Mouse (Mus musculus) gastrocnemius, postnatal 25 days (tissue): Measurements from ENCODE around the gene Ccdc34. TPM values are rescaled to one million over a fixed set of nuclear protein-coding genes. Genes with fewer than 3 reads are reported as not detected.

ENCODE experiments used
- DNase-seq: peaks from one replicate; pipeline ENCODE4 v3.0.0; 2022
- total RNA-seq, 2 experiments: library from RNA; stranded (reverse); gene quantifications; 1 replicate in 1 of 2; 2 replicates in 1 of 2; pipeline ENCODE4 v1.2.3; 2021

The Ccdc34 gene
- total RNA-seq, 2 experiments from 2014 or later = 3.4 to 3.9 TPM

DNA sequence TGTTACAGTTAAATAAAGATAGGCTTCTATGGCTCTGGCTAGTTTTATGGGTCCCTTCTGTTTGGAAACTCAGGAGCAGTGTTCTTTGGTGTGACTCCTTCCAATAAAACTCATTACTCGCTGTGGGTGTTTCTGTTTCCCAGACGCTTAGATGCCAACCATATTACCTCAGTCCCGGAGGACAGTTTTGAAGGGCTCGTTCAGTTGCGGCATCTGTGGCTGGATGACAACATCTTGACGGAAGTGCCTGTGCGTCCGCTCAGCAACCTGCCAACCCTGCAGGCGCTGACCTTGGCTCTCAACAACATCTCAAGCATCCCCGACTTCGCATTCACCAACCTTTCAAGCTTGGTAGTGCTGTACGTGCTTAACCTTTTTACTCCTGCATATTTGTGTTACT lies 21.2 kb upstream of the Ccdc34 start:
- DNase-seq = peak; percentile 15

GRCm38 (mm10) chr2:110004668-110005067 lies 12.9 kb upstream of the Ccdc34 start:
- no peak for DNase-seq

- DNase-seq = no peak
Measured at GRCm38 (mm10) chr2:110005164-110005563, 12.5 kb upstream of the Ccdc34 start.

DNA sequence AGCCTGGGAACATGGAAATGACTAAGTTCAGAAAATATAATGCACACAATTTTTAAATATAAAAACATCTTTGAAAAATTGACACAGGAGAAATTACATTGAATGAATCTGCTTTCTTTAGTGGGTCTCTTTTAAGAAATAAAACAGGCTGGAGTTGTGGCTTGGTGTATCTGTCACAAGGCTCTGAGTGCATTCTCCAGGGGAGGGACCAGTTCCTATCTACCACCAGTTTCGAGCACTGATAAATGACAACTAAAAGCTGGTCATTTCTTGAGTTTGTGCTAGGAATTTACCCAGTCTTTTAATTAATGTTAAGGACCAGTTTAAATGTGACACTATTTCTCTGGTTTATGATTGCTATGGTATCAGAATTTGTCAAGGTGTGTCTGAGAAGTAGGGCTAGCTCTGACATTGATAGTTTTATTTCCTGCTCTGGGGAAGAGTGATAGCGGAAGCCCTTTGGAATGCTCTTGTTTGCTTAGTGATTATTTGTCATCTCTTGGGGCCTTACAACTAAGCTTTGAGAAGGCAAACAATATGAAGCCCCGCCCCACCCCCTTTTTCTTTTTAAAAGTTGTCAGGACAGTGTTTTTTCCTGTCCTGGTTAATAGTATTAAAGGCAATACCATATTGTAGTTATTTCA lies 11.9 kb upstream of the Ccdc34 start:
- DNase-seq = no peak

DNA sequence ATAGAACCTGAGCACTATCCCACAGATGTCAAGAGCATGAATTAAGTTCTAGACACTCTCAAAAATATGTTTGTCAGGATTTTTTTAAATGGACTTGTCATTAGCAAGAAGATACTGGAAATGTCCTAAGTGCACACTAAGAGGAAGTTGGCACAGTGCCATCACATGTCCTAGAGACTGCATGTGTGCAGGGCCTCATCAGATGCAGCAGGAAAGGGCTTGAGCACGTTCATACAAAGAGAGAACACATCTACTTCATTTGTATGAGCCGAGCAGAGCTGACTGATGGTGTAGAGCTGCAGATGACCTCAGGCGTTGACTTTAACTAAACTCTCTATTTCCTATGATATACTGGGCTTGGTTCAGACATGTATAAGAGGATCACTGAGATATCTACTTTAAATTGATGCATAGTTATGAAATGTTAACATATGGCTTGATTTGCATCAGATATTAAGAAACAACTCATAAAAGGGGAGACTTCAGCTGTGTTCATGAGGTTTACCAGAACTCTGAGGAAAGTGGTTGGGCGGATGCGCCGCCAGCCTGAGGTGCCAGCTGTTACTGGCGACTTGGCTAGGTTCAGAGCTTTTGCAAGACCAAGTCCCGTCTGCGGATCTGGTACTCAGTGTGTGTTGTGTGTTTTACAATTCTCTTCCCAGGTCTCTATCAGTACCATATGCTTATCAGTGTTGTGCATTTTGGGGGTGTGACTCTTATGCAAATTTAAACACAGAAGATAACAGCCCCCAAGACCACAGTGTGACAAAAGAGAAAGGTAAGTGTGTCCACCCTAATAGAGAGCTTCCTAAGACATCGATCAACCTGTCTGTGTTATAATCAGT lies 10.0 kb upstream of the Ccdc34 start:
- no peak for DNase-seq

DNA sequence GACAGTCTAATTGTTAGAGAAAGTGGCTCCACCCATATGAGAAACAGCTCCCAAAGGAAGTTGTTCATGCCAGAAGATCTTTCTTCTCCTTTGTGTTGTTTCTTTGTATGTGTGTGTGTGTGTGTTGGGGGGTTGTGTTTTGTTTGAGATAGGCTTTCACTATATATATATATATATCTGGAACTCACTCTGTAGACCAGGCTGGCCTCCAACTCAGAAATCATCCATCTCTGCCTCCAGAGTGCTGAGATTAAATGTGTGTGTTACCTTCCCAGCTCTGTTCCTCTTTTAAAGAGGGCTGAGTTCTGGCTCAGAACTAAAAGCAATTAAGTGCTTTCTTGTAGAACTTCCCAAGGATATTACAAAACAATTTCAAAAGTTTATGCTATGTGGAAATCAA lies 8.2 kb upstream of the Ccdc34 start:
- no peak for DNase-seq

GRCm38 (mm10) chr2:110012184-110012725 lies 5.4 kb upstream of the Ccdc34 start:
- no peak for DNase-seq

GRCm38 (mm10) chr2:110017087-110017486 lies 530 bp upstream of the Ccdc34 start:
- no peak for DNase-seq

DNA sequence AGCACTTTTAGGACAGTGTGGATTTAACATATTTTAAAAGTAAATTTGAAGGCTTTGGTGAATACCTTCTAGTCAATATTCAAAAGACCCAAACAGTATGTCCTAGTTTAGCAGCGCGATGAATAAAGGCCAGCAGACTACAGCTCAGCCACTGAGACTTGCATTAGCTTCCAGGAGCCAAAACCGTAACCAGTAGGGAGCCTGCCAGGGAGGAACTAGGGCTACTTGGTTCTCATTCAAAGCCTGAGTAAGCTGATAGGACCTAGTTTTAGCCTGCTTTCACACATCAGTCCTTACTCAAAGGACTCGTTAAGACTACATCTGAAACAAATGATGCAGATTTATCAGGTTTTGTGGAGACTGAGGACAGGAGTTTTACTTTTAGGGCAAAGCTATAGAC lies 2.0 kb downstream of the Ccdc34 start:
- peak; percentile 55 for DNase-seq

- no peak for DNase-seq
Measured at GRCm38 (mm10) chr2:110020430-110020829, 2.8 kb downstream of the Ccdc34 start.

GRCm38 (mm10) chr2:110036265-110036664 lies 18.6 kb downstream of the Ccdc34 start:
- DNase-seq = no peak

DNA sequence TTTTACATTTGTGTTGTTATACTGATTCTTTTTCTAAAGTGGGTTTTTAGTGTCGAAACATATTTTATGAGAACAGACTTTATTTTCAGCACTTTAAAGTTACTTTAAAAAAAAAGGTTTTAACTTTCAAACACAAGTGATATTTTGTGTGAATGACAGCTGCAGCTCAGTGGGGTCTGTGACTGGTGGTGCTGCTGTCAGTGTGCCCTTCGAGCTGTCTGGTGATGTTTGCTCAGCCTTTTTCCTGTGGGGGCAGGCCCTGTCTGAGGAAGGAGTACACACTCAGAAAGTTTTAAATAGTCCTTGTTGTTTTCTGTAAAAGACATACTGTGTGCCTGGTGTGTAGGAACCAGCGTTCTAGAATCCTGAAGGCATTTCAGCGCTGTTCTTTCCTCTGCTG lies 19.0 kb downstream of the Ccdc34 start:
- DNase-seq = no peak

DNA sequence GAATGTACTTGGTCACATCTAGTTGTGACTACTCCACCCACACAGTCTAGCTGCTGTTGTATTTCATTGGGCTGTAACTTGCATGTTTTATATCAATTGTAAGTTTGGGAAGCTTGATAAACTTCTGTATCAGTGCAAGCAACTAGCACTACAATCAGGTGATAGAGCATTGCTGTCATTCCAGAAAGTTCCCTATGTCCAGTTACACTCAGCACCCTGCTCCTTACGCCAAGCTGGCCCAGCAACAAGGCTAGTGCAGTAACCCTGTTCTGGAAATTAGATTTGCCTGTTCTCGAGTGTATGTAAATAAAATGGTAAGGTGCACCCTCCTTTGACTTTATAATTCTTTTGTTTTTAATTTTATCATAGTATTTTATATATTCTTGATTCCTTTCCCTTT lies 19.6 kb downstream of the Ccdc34 start:
- no peak for DNase-seq

DNA sequence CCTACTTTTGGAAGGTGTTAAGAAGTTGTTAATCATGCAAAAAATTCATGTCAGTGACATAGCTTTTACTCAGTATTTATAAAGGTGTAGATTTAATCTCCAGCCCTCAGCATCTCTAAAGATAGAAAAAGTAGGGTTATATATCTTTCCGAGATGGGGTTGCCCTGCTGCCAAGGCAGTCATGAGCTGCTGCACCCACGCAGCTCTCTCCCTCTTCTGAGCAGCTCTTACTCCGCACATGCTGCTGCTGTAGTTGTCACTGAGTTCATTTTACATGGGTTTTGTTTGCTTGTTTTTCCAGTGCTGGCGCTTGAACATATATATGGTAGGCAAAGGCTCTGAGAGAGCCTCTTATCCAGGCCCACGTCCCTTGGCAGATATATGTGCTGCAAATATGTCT lies 20.7 kb downstream of the Ccdc34 start:
- no peak for DNase-seq

GRCm38 (mm10) chr2:110042861-110043760 lies 25.5 kb downstream of the Ccdc34 start:
- no peak for DNase-seq

GRCm38 (mm10) chr2:110058424-110058823 lies 40.8 kb downstream of the Ccdc34 start:
- no peak for DNase-seq

DNA sequence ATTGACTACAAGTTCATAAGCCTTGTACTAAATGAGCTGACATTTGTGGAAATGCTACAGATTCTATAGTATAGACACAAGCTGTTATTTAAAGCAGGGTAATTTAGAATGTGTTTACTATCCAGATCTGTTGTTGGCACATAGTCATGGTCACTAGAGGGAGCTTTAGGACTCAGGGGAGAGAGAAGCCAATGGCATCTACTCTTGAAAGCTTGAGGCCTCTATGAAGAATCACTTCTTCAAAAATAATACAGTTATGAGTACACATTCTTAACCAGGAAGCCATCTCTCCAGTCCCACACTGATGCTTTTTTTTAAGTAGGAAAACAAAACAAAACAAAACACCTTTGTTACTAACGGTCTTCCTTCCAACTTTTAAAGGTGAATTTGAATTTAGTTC lies 45.5 kb downstream of the Ccdc34 start:
- no peak for DNase-seq

- no peak for DNase-seq
Measured at GRCm38 (mm10) chr2:110068916-110069315, 51.3 kb downstream of the Ccdc34 start.

GRCm38 (mm10) chr2:110073023-110073422 lies 55.4 kb downstream of the Ccdc34 start:
- no peak for DNase-seq

- DNase-seq = no peak
Measured at GRCm38 (mm10) chr2:110074646-110075452, 57.2 kb downstream of the Ccdc34 start.

DNA sequence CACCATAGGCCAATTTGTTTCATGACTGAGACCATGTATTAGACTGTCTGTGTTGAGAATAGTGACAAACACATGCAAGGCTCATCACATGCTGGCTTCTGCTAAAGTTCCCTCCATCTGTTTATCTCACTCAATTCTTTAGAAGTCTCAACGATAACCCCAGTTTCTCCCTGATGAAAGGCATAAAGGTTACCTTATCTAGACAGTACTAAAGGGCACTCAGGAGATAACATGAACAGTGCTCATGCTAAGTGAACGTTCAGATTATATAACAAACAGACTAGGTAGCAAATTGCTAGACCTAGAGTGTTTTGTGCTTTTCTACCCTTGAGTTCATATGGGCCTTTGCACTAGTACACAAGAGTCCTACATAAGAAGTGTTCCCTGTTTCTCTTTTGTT lies 59.6 kb downstream of the Ccdc34 start:
- no peak for DNase-seq

DNA sequence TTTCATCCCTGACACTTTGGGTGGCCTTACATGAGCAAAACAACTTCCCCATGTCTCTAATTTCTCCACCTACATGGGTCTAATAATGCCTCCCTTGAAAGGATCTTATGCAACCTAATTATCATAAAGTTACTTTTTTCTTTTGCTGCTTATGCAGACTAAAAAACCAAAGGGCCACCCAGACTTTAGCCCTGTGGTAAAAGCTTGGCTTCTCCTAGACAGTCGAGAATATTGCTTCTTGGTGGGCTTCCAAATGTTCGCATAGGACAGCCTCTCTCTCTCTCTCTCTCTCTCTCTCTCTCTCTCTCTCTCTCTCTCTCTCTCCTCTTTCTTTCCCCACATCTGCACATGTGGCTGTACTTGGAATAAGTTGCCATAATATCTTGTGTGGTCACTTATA lies 60.0 kb downstream of the Ccdc34 start:
- no peak for DNase-seq
